Mouse (Mus musculus): ENCODE measurements around the gene Sema6b.

Gene Sema6b

GRCm38 (mm10) chr17:56092312-56092711, 47.8 kb downstream of the Sema6b start:
- no peak for DNase-seq (ENCODE audit: low spot score in 2 of 2)

- DNase-seq (ENCODE audit: low spot score in 2 of 2) = no peak
These were observed 59.2 kb downstream of the Sema6b start for GRCm38 (mm10) chr17:56080781-56081585.

- no peak for DNase-seq (ENCODE audit: low spot score in 2 of 2)
These were observed 60.2 kb downstream of the Sema6b start for GRCm38 (mm10) chr17:56079921-56080320.

- peak; percentile 99 to 100 for DNase-seq (ENCODE audit: low spot score in 2 of 2)
These were observed 61.0 kb downstream of the Sema6b start, which contains the start of gene Hdgfl2 for GRCm38 (mm10) chr17:56078880-56079795. Gene Hdgfl2 (plus strand): TSS chr17:56079634.

- peak in 1 of 2 experiments; percentile 28 for DNase-seq (ENCODE audit: low spot score in 2 of 2)
These were observed 61.8 kb downstream of the Sema6b start for GRCm38 (mm10) chr17:56078361-56078760.

GRCm38 (mm10) chr17:56077523-56077922, 62.6 kb downstream of the Sema6b start:
- no peak for DNase-seq (ENCODE audit: low spot score in 2 of 2)

- peak; percentile 85 to 98 for DNase-seq (ENCODE audit: low spot score in 2 of 2)
These were observed 65.3 kb downstream of the Sema6b start, which contains the start of gene Ubxn6 for GRCm38 (mm10) chr17:56074827-56075208. Gene Ubxn6 (minus strand): TSS chr17:56075028.

GRCm38 (mm10) chr17:56074097-56074826, 65.9 kb downstream of the Sema6b start:
- DNase-seq (ENCODE audit: low spot score in 2 of 2) = peak; percentile 76 to 92
